Mouse (Mus musculus): ENCODE measurements around the gene Ltbp2.
A peak's percentile ranks its signal among the peaks of the same experiment; 100 is the strongest.

The Ltbp2 gene

DNA sequence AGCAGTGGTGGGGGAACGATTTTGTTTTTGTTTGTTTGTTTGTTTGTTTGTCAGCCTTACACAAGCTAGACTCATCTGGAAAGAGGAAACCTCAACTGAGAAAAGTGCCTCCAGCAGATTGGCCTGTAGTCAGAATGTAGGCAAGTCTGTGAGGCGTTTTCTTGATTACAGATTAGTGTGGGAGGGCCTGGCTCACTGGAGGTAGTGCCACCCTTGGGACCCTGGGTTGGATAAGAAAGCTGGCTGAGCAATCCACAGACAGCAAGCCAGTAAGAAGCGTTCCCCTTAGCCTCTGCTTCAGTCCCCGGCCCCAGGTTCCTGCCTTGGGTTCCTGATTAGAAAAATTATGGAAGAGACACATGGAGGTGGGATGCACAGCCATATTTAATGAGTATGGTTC is 36.4 kb downstream of the Ltbp2 start:
- DNase-seq (ENCODE audit: low read depth, low spot score) = no peak

GRCm38 (mm10) chr12:84835626-84836025 is 40.7 kb downstream of the Ltbp2 start:
- no peak for DNase-seq (ENCODE audit: low read depth, low spot score)

GRCm38 (mm10) chr12:84834773-84835172 is 41.6 kb downstream of the Ltbp2 start:
- DNase-seq (ENCODE audit: low read depth, low spot score) = no peak

GRCm38 (mm10) chr12:84831648-84832047 is 44.7 kb downstream of the Ltbp2 start:
- DNase-seq (ENCODE audit: low read depth, low spot score) = no peak

- DNase-seq (ENCODE audit: low read depth, low spot score) = no peak
Measured at GRCm38 (mm10) chr12:84831141-84831540, 45.2 kb downstream of the Ltbp2 start.

GRCm38 (mm10) chr12:84830438-84830837 is 45.9 kb downstream of the Ltbp2 start:
- DNase-seq (ENCODE audit: low read depth, low spot score) = no peak

DNA sequence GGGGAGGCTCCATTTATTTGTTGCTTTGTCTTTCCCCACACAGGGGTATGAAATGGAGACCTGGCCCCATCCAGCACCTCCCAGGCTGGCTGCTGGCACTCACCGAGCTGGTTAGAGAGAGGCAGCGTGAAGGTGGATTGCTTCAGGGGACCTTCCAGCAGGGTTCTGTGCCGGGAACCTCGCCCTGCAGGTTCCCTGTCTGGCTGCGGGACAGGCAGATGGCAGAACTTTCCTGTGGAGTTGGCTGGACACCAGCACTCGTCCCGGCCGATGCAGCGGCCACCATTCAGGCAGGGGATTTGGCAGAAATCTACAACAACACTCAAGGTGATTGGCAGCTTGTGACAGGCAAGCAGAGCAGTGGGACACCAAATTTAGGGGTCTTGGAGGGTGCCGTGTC is 46.4 kb downstream of the Ltbp2 start:
- no peak for DNase-seq (ENCODE audit: low read depth, low spot score)

DNA sequence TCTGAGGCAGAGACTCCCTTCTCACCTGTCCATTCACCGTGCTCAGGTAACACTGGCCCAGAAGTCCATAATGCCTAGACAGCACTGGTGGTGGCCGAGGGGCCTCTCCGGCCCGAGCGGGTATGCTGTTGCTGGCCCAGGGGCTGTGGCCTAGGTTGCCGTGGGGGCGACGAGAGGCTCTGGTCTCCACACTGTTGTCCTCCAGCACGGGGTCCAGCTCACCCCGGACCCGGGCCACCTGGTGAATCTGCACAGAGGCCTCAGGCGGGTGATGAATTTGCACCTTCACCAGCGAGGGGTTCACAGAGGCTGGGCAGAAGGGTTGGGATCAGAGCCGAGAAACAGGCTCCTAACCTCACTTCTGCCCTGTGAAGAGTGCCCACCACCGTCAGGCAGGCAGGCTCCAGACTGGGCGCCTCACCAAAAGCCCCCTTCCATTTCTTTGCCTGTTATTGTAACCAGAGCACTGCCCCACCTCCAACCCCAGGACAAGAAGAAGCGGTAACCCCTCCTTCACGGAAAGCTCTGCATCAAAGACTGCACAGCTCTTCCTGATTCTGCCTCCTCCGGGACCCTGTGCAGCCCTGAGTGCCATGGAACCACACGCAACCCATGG is 47.1 kb downstream of the Ltbp2 start:
- no peak for DNase-seq (ENCODE audit: low read depth, low spot score)

DNA sequence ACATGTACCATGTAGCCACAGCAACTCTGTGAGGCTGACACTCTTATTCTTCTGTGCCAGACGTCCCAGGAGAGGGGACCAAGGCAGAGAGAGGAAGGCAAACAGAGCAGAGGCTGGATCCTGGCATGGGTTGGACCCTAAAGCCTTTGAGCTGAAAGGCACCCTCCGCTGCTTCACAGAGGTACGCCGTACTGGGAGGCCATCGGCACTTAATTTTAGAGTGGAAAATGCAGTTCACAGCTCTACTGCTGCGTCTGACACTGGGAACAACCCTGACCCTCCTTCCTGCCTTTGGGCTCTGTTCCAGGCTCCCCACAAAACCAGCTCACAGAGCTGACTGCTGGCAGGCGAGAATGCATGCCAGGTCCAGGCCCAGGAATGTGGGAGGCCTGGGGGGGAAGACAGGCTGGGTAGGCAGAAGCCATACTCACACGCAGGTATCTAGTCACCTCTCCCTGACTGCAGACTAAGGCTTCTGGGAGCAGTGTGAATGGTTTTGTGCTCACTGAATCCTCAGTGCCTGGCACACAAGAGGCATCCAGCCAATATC is 48.9 kb downstream of the Ltbp2 start:
- no peak for DNase-seq (ENCODE audit: low read depth, low spot score)

DNA sequence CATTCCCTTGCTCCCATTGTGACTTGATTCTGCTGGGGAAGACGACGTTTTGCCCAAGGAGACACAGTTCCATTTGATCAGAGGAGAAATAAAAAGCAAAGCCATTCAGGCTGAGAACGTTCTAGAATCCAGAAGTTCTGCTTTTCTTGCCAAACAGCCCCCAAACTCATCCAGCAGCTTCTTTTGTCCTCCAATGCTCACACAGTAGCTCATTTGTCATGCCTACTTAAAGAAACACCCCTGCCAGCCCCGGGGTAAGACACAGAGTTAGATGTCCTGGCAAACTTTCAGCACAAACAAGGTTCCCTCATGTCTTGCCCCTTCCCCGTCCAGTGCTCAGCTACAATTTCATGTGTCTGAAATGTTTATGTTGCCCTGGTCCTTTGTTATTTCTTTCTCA is 52.1 kb downstream of the Ltbp2 start:
- no peak for DNase-seq (ENCODE audit: low read depth, low spot score)

GRCm38 (mm10) chr12:84823601-84824000 is 52.7 kb downstream of the Ltbp2 start:
- DNase-seq (ENCODE audit: low read depth, low spot score) = no peak

DNA sequence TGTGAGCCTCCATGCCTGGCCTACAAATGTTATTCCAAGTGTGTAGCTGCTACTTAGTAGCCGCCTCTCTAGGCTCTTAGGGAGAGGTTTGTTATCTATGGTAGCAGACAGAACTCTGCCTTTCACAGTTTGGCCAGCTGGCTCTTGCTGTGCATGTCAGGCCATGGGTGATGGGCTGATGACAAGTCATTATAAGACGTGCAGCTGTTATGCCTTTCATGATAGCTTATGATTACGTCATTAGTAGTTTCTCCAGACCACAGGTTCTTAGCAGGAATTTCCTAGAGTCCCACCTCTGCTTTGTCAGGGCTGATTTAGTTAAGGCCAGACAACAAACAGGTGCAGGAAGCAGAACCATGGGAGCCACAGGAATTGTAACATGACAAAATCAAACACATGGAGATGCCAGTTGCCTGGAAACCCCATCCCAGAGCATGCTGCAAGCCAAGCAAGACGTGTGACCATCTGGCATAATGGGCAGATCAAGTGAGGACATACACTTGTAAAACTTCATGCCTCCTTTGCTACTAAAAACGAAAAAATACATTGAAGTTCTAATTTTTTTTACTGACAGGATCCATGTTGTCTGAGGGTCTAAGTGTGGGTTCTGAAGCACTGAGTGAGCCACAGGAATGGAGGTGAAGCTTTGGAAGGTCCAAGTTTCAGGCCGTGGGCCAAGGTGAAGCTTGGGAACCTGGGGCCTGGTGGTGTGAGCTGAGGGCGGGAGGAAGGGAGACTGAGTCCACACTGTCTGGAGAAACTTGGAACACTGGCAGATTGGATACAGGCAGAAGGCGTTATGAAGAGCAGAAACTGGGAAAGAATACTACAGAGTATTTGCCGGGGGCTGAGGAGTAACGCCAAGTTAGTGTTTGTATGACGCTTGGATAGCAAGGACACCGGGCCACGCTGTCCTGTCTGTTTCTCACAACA is 56.8 kb downstream of the Ltbp2 start:
- DNase-seq (ENCODE audit: low read depth, low spot score) = no peak

GRCm38 (mm10) chr12:84818496-84818895 is 57.8 kb downstream of the Ltbp2 start:
- DNase-seq (ENCODE audit: low read depth, low spot score) = peak; percentile 35

- DNase-seq (ENCODE audit: low read depth, low spot score) = no peak
Measured at GRCm38 (mm10) chr12:84814663-84815325, 61.5 kb downstream of the Ltbp2 start.

GRCm38 (mm10) chr12:84813773-84814172 is 62.6 kb downstream of the Ltbp2 start:
- DNase-seq (ENCODE audit: low read depth, low spot score) = peak; percentile 19

DNA sequence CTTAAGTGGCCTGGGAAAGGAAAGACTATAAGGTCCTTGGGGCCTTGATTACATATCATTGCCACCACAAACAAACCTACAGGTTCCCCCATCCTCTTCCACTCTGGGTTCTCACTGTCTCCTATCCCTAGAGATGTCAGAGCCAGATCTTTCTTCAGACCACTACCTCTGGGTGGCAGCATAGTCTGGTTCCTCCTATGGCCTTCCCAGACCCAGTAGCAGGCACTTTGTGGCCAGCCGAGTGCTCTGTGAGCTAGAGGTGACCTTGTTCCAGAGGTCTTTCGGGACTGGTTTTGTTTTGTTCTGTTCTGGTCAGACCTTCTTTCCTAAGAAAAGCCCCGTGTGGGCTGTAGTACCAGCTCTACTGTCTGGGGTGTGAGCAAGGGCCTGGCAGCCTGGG is 64.3 kb downstream of the Ltbp2 start:
- no peak for DNase-seq (ENCODE audit: low read depth, low spot score)

DNA sequence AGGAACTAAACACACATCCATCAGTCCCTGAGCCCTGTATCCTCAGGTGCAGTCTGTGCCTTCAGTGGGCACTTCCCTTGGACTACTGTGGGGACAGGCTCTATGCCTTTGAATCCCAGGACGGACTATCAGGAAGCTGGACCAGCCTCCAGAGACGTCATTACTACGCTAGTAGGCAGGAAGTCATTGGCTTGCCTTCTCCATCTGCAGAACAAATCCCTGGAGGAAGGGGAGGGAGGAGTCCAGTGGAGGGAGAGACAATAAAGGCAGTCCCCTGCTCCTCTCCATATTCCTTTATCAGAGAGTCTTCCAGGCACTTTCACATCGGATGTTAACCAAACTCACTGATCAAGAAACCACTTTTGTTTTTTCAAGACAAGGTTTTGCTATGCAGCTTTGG is 64.8 kb downstream of the Ltbp2 start:
- no peak for DNase-seq (ENCODE audit: low read depth, low spot score)

- no peak for DNase-seq (ENCODE audit: low read depth, low spot score)
Measured at GRCm38 (mm10) chr12:84810810-84811209, 65.5 kb downstream of the Ltbp2 start.

GRCm38 (mm10) chr12:84809033-84809432 is 67.3 kb downstream of the Ltbp2 start:
- DNase-seq (ENCODE audit: low read depth, low spot score) = peak; percentile 64

- DNase-seq (ENCODE audit: low read depth, low spot score) = no peak
Measured at GRCm38 (mm10) chr12:84807351-84807750, 69.0 kb downstream of the Ltbp2 start.

- DNase-seq (ENCODE audit: low read depth, low spot score) = no peak
Measured at GRCm38 (mm10) chr12:84806726-84807125, 69.6 kb downstream of the Ltbp2 start.

DNA sequence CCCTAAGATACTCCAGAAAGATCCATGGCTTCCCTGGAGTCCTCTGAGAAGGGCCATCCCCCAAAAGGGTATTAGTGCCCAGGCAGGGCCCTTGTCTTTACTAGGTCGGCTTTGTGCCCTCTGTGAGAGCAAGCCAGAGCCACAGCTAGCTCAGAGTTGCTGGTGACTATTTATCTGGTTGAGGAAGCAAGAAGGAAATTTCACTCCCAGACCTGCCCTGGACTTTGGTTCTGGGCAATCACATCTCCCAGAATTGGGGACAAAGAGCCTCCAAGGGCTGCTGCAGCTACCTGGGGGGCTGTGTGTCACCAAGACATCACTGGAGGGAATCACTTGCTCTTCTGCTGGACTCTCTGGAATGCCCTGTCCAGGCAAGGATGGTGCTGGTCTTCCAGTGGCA is 70.3 kb downstream of the Ltbp2 start:
- DNase-seq (ENCODE audit: low read depth, low spot score) = no peak

Measured in A20 (cell line).